Mouse (Mus musculus): ENCODE results near the gene Clasp1. TPM values are rescaled to one million over a fixed set of nuclear protein-coding genes. Genes with fewer than 3 reads are reported as not detected.

Gene Clasp1
- 138 and 146 TPM in 2 replicates for polyA plus RNA-seq (2015; fragmentation: Nextera tagmentation; extraction: Ambion mirVana)

- H3K4me1 ChIP-seq (replicated peaks): peaks cover 37% of the 10 kb centered on the region
These were observed at the start of gene Clasp1 for GRCm38 (mm10) chr1:118388757-118389453. Clasp1 (plus strand) TSS chr1:118389058.

GRCm38 (mm10) chr1:118343649-118344435, 45.0 kb upstream of the Clasp1 start:
- no peak overlapping the region for H3K27ac ChIP-seq
- no peak overlapping the region for H3K4me3 ChIP-seq (replicated peaks)
- H3K4me2 ChIP-seq (replicated peaks): no peak overlapping the region
- no peaks in the 10 kb centered on the region for H3K27me3 ChIP-seq
- no peak for ATAC-seq
- WGBS: 40% methylated on average over 6 of the region's 6 CpGs
- H3K9ac ChIP-seq (replicated peaks): no peak overlapping the region
- 0 out of 2 replicates have a peak, but pooled peaks cover 4% of the 10 kb centered on the region for H3K4me1 ChIP-seq (replicated peaks)
- H3K36me3 ChIP-seq: no peaks in the 10 kb centered on the region
- H3K9me3 ChIP-seq: no peaks in the 10 kb centered on the region

More at GRCm38 (mm10) chr1:118388757-118389453, at the start of gene Clasp1:
- no peaks in the 10 kb centered on the region for H3K9me3 ChIP-seq
- H3K9ac ChIP-seq (replicated peaks): peak within 1 kb of the TSS; percentile 96
- peak within 1 kb of the TSS; percentile 97 for H3K27ac ChIP-seq
- H3K4me3 ChIP-seq (replicated peaks): peak within 1 kb of the TSS; percentile 98
- WGBS: under 1% methylated on average over 44 of the region's 44 CpGs
- peak; percentile 97 for ATAC-seq
- peak within 1 kb of the TSS; percentile 64 for H3K4me2 ChIP-seq (replicated peaks)
- H3K36me3 ChIP-seq: peaks cover 6% of the 10 kb centered on the region
- H3K27me3 ChIP-seq: no peaks in the 10 kb centered on the region

GRCm38 (mm10) chr1:118349922-118350321, 38.9 kb upstream of the Clasp1 start:
- Histone ChIP-seq H3K4me3 (replicated peaks) (no peak overlapping the region), H3K4me1 (replicated peaks) (no peaks in the 10 kb centered on the region), H3K27me3 (no peaks in the 10 kb centered on the region), H3K9me3 (no peaks in the 10 kb centered on the region), H3K36me3 (no peaks in the 10 kb centered on the region), H3K27ac (no peak overlapping the region), H3K4me2 (replicated peaks) (no peak overlapping the region), H3K9ac (replicated peaks) (no peak overlapping the region)
- WGBS: 84% methylated on average over 3 of the region's 3 CpGs
- ATAC-seq: no peak

- no peak overlapping the region for H3K4me3 ChIP-seq (replicated peaks)
- 68% methylated on average over 6 of the region's 6 CpGs for WGBS
- H3K9ac ChIP-seq (replicated peaks): no peak overlapping the region
- ATAC-seq: no peak
- no peak overlapping the region for H3K27ac ChIP-seq
- no peak overlapping the region for H3K4me2 ChIP-seq (replicated peaks)
- no peaks in the 10 kb centered on the region for H3K9me3 ChIP-seq
- no peaks in the 10 kb centered on the region for H3K27me3 ChIP-seq
- no peaks in the 10 kb centered on the region for H3K4me1 ChIP-seq (replicated peaks)
- no peaks in the 10 kb centered on the region for H3K36me3 ChIP-seq
These were observed 29.6 kb upstream of the Clasp1 start for GRCm38 (mm10) chr1:118359071-118359761.

- Histone ChIP-seq H3K27ac (no peak overlapping the region), H3K9ac (replicated peaks) (no peak overlapping the region), H3K27me3 (no peaks in the 10 kb centered on the region), H3K36me3 (no peaks in the 10 kb centered on the region), H3K4me1 (replicated peaks) (no peaks in the 10 kb centered on the region), H3K4me3 (replicated peaks) (no peak overlapping the region), H3K4me2 (replicated peaks) (no peak overlapping the region), H3K9me3 (no peaks in the 10 kb centered on the region)
- 97% methylated on average over 1 of the region's 1 CpGs for WGBS
- no peak for ATAC-seq
These were observed 20.9 kb upstream of the Clasp1 start for GRCm38 (mm10) chr1:118367970-118368369.

GRCm38 (mm10) chr1:118368721-118369461, 20.0 kb upstream of the Clasp1 start:
- H3K36me3 ChIP-seq: no peaks in the 10 kb centered on the region
- H3K27me3 ChIP-seq: no peaks in the 10 kb centered on the region
- H3K4me1 ChIP-seq (replicated peaks): no peaks in the 10 kb centered on the region
- H3K4me3 ChIP-seq (replicated peaks): no peak overlapping the region
- H3K9ac ChIP-seq (replicated peaks): no peak overlapping the region
- no peak for ATAC-seq
- H3K27ac ChIP-seq: no peak overlapping the region
- H3K9me3 ChIP-seq: no peaks in the 10 kb centered on the region
- WGBS: 68% methylated on average over 3 of the region's 3 CpGs
- no peak overlapping the region for H3K4me2 ChIP-seq (replicated peaks)

- WGBS: 87% methylated on average over 5 of the region's 5 CpGs
- no peak overlapping the region for H3K4me3 ChIP-seq (replicated peaks)
- H3K4me2 ChIP-seq (replicated peaks): no peak overlapping the region
- no peaks in the 10 kb centered on the region for H3K4me1 ChIP-seq (replicated peaks)
- H3K9ac ChIP-seq (replicated peaks): no peak overlapping the region
- no peaks in the 10 kb centered on the region for H3K27me3 ChIP-seq
- H3K27ac ChIP-seq: no peak overlapping the region
- no peaks in the 10 kb centered on the region for H3K9me3 ChIP-seq
- no peak for ATAC-seq
- no peaks in the 10 kb centered on the region for H3K36me3 ChIP-seq
These were observed 11.1 kb upstream of the Clasp1 start for GRCm38 (mm10) chr1:118377784-118378183.

GRCm38 (mm10) chr1:118380105-118380786, 8.6 kb upstream of the Clasp1 start:
- ATAC-seq: no peak
- no peak overlapping the region for H3K4me2 ChIP-seq (replicated peaks)
- H3K9ac ChIP-seq (replicated peaks): no peak overlapping the region
- H3K27me3 ChIP-seq: no peaks in the 10 kb centered on the region
- 80% methylated on average over 8 of the region's 8 CpGs for WGBS
- no peaks in the 10 kb centered on the region for H3K9me3 ChIP-seq
- no peak overlapping the region for H3K27ac ChIP-seq
- no peak overlapping the region for H3K4me3 ChIP-seq (replicated peaks)
- H3K4me1 ChIP-seq (replicated peaks): no peaks in the 10 kb centered on the region
- H3K36me3 ChIP-seq: no peaks in the 10 kb centered on the region

GRCm38 (mm10) chr1:118388127-118388756, 616 bp upstream of the Clasp1 start:
- peak overlapping the region; percentile 98 for H3K4me3 ChIP-seq (replicated peaks)
- H3K36me3 ChIP-seq: no peaks in the 10 kb centered on the region; the same call in 1 of the 2 replicates
- H3K4me2 ChIP-seq (replicated peaks): peak overlapping the region; percentile 64
- peak; percentile 3; the same call in 1 of the 2 replicates for ATAC-seq
- peaks cover 33% of the 10 kb centered on the region for H3K4me1 ChIP-seq (replicated peaks)
- under 1% methylated on average over 19 of the region's 19 CpGs for WGBS
- H3K27ac ChIP-seq: peak overlapping the region; percentile 97
- peak overlapping the region; percentile 70 for H3K9ac ChIP-seq (replicated peaks)
- no peaks in the 10 kb centered on the region for H3K9me3 ChIP-seq
- no peaks in the 10 kb centered on the region for H3K27me3 ChIP-seq

- H3K27ac ChIP-seq: peak overlapping the region; percentile 97
- WGBS: under 1% methylated on average over 43 of the region's 44 CpGs
- H3K4me3 ChIP-seq (replicated peaks): peak overlapping the region; percentile 98
These were observed 802 bp downstream of the Clasp1 start for GRCm38 (mm10) chr1:118389454-118390265.

More at GRCm38 (mm10) chr1:118389454-118390265, 802 bp downstream of the Clasp1 start:
- peak overlapping the region; percentile 96 for H3K9ac ChIP-seq (replicated peaks)
- H3K36me3 ChIP-seq: peaks cover 8% of the 10 kb centered on the region
- H3K4me1 ChIP-seq (replicated peaks): peaks cover 37% of the 10 kb centered on the region
- no peaks in the 10 kb centered on the region for H3K27me3 ChIP-seq
- peak; percentile 76 for ATAC-seq
- peak overlapping the region; percentile 64 for H3K4me2 ChIP-seq (replicated peaks)
- H3K9me3 ChIP-seq: no peaks in the 10 kb centered on the region
